Comparison of ENCODE assay signal across 15 mouse cellular contexts in genomic region chr9:64055162-64055561, GRCm38 (mm10). TPM values are rescaled to one million over a fixed set of nuclear protein-coding genes. Genes with fewer than 3 reads are reported as not detected.
DNase-seq lines count a peak whose midpoint lies in the region; ATAC-seq lines count a peak whose summit lies in the region.
"Had no signal": no experiment of that assay in that cellular context is flagged by ENCODE, and none has a peak within 500 bp of the region (broad histone marks: within the 10 kb centered on the region; RNA-seq: fewer than 3 reads in every experiment).

No protein-coding gene starts in this region.

- no peak overlapping the region for H3K27ac ChIP-seq in midbrain, embryonic 13.5 days
- H3K27ac ChIP-seq in midbrain, embryonic 16.5 days (ENCODE audit: low read length), result no peak overlapping the region
- peak overlapping the region; percentile 81 for H3K27ac ChIP-seq in limb, embryonic 10.5 days

- no peak overlapping the region for H3K4me3 ChIP-seq in midbrain, embryonic 13.5 days (replicated peaks)
- H3K4me3 ChIP-seq in midbrain, embryonic 16.5 days (ENCODE audit: low read depth, low read length), result no peak overlapping the region
- no peak overlapping the region for H3K4me3 ChIP-seq in limb, embryonic 10.5 days

- H3K4me1 ChIP-seq in midbrain, embryonic 13.5 days (replicated peaks), result peaks cover 23% of the 10 kb centered on the region
- H3K4me1 ChIP-seq in midbrain, embryonic 16.5 days (ENCODE audit: control insufficient read depth, insufficient read depth, low read length), result peaks cover 15% of the 10 kb centered on the region
- peaks cover 73% of the 10 kb centered on the region for H3K4me1 ChIP-seq in limb, embryonic 10.5 days

- intact Hi-C loops in heart, postnatal 10 days (cut with DNase I), result no loop called here

- H3K9ac ChIP-seq in midbrain, embryonic 13.5 days (replicated peaks), result 0 out of 2 replicates have a peak overlapping the region, but pooled peaks have one; percentile 14
- H3K9ac ChIP-seq in midbrain, embryonic 16.5 days (ENCODE audit: low read depth, low read length), result no peak overlapping the region

- peak; percentile 20 for DNase-seq in heart, adult 8-10 months (ENCODE audit: low spot score)
- no peak for DNase-seq in heart, postnatal 10 days
- DNase-seq in limb, embryonic 10.5 days (ENCODE audit: low spot score), result no peak
- DNase-seq in right cerebral cortex, adult 18-20 months, result no peak
- no peak for DNase-seq in spleen, postnatal 36 days (ENCODE audit: low spot score in 2 of 2)
- DNase-seq: adrenal gland, postnatal 25 days; cerebellum, postnatal 36 days; kidney, postnatal 14 days; left cerebral cortex, postnatal 4 days had no signal

- 57% methylated on average over 9 of the region's 9 CpGs for WGBS in midbrain, embryonic 13.5 days
- WGBS in midbrain, embryonic 16.5 days, result 67% methylated on average over 9 of the region's 9 CpGs
- 67% methylated on average over 9 of the region's 9 CpGs for WGBS in limb, embryonic 10.5 days

- peaks cover 21% of the 10 kb centered on the region for H3K27me3 ChIP-seq in midbrain, embryonic 13.5 days
- H3K27me3 ChIP-seq in midbrain, embryonic 16.5 days (ENCODE audit: control insufficient read depth, insufficient read depth, low read depth, low read length), result no peaks in the 10 kb centered on the region; the same call in 1 of the 2 replicates
- H3K27me3 ChIP-seq in limb, embryonic 10.5 days (ENCODE audit: low read depth, poor library complexity, severe bottlenecking), result 0 out of 2 replicates have a peak, but pooled peaks cover 5% of the 10 kb centered on the region

- no peak; the same call in 1 of the 2 replicates for ATAC-seq in midbrain, embryonic 13.5 days
- no peak for ATAC-seq in midbrain, embryonic 16.5 days
- no peak for ATAC-seq in CD4-positive, CD25-positive, alpha-beta regulatory T cell, adult 4 months
- ATAC-seq: forebrain, embryonic 14.5 days; inflammation-experienced regulatory T-cells, adult 6 months had no signal

- no peaks in the 10 kb centered on the region for H3K9me3 ChIP-seq in midbrain, embryonic 13.5 days
- H3K9me3 ChIP-seq in midbrain, embryonic 16.5 days (replicated peaks; ENCODE audit: control insufficient read depth, low read length, poor library complexity, severe bottlenecking), result no peaks in the 10 kb centered on the region
- no peaks in the 10 kb centered on the region for H3K9me3 ChIP-seq in limb, embryonic 10.5 days (replicated peaks)

- no peaks in the 10 kb centered on the region for H3K36me3 ChIP-seq in midbrain, embryonic 13.5 days
- H3K36me3 ChIP-seq in midbrain, embryonic 16.5 days (ENCODE audit: control insufficient read depth, insufficient read depth, low read length), result no peaks in the 10 kb centered on the region
- no peaks in the 10 kb centered on the region for H3K36me3 ChIP-seq in limb, embryonic 10.5 days

- H3K4me2 ChIP-seq in midbrain, embryonic 13.5 days (replicated peaks), result no peak overlapping the region
- no peak overlapping the region for H3K4me2 ChIP-seq in midbrain, embryonic 16.5 days (ENCODE audit: low read length)

RNA-seq across cellular contexts. Expression of gene Smad6, which starts 33.3 kb away (rescaled TPM):
- 10 to 100 TPM; 10.9 to 16.5 (median 11.9) TPM for total RNA-seq in heart, adult 8-10 months (2022)
- 10 to 100 TPM; 16.1 to 19.4 TPM for total RNA-seq in heart, postnatal 10 days (2021)
- polyA plus RNA-seq in midbrain, embryonic 13.5 days (2015; fragmentation: Nextera tagmentation; extraction: Ambion mirVana), result 1.2 and 2.4 TPM in 2 replicates
- 0.99 and 1.0 TPM in 2 replicates for polyA plus RNA-seq in midbrain, embryonic 16.5 days (2015; fragmentation: Nextera tagmentation; extraction: Ambion mirVana)
- 10.9 and 11.4 TPM in 2 replicates for polyA plus RNA-seq in limb, embryonic 10.5 days (2016; fragmentation: Nextera tagmentation; extraction: Ambion mirVana)
- polyA plus RNA-seq in CD4-positive, CD25-positive, alpha-beta regulatory T cell, adult 4 months (2017; shearing (Covaris generic)), result under 1 TPM in 1 of 2 experiments, not detected in 1; 0.11 TPM
- total RNA-seq: neutrophil, adult 5-6 weeks had no signal
- polyA plus RNA-seq: inflammation-experienced regulatory T-cells, adult 6 months had no signal
